Mouse (Mus musculus) myocyte (in vitro differentiated cells): Measurements from ENCODE around the gene 4933415F23Rik.

Experiments
- CEBPB ChIP-seq: IDR thresholded peaks from 2 replicates; pipeline ENCODE4 v1.6.1; 2011; ENCODE audit warnings: mild to moderate bottlenecking, moderate library complexity; ENCODE audit not compliant: poor library complexity, insufficient read depth, severe bottlenecking
- MAX ChIP-seq: IDR thresholded peaks from one replicate; pipeline ENCODE4 v1.6.1; 2011; ENCODE audit warnings: low read depth, mild to moderate bottlenecking, control low read depth
- MYOD1 ChIP-seq, 3 experiments: IDR thresholded peaks; one replicate each; pipeline ENCODE4 v1.6.1; 2011; ENCODE audit warnings: control low read depth in 2 of 3, low read depth in 2 of 3, mild to moderate bottlenecking in 2 of 3, moderate library complexity in 1 of 3; ENCODE audit not compliant: insufficient read length in 2 of 3, control insufficient read depth in 1 of 3
- MYOG ChIP-seq, 3 experiments: IDR thresholded peaks; one replicate each; pipeline ENCODE4 v1.6.1; 2011; ENCODE audit warnings: control low read depth in 2 of 3, low read depth in 2 of 3, mild to moderate bottlenecking in 2 of 3; ENCODE audit not compliant: insufficient read length in 2 of 3, control insufficient read depth in 1 of 3, insufficient read depth in 1 of 3
- POLR2A ChIP-seq: IDR thresholded peaks from one replicate; pipeline ENCODE4 v1.6.1; 2011; ENCODE audit warnings: low read depth, mild to moderate bottlenecking, control low read depth, moderate library complexity; ENCODE audit not compliant: insufficient read length
- POLR2AphosphoS2 ChIP-seq: IDR thresholded peaks from one replicate; pipeline ENCODE4 v1.6.1; 2011; ENCODE audit warnings: low read depth, control low read depth; ENCODE audit not compliant: insufficient read length
- SRF ChIP-seq: IDR thresholded peaks from one replicate; pipeline ENCODE4 v1.6.1; 2011; ENCODE audit warnings: low read depth; ENCODE audit not compliant: control insufficient read depth, insufficient read length
- TCF3 ChIP-seq: IDR thresholded peaks from one replicate; pipeline ENCODE4 v1.6.1; 2011; ENCODE audit warnings: low read depth, control low read depth; ENCODE audit not compliant: insufficient read length
- USF1 ChIP-seq: IDR thresholded peaks from one replicate; pipeline ENCODE4 v1.6.1; 2011; ENCODE audit warnings: low read depth, mild to moderate bottlenecking, control low read depth, moderate library complexity

- TF ChIP-seq CEBPB (no peak), POLR2A (no peak), MYOD1 (IDR thresholded peaks at IDR 0.05; ENCODE audit: control insufficient read depth in 1 of 3, insufficient read length in 2 of 3, low read depth in 2 of 3) (no peak), MAX (no peak), MYOG (IDR thresholded peaks at IDR 0.05; ENCODE audit: control insufficient read depth in 1 of 3, insufficient read depth in 1 of 3, insufficient read length in 2 of 3, low read depth in 2 of 3) (no peak), USF1 (no peak), POLR2AphosphoS2 (no peak), SRF (no peak), TCF3 (no peak)
Measured at GRCm38 (mm10) chr1:23120901-23121300, 18.8 kb upstream of the 4933415F23Rik start.
